Mouse (Mus musculus): ENCODE measurements around the gene Cacna1e. TPM values are rescaled to one million over a fixed set of nuclear protein-coding genes. Genes with fewer than 3 reads are reported as not detected.

Cacna1e gene
- polyA plus RNA-seq, 2 experiments, result 0.02 to 0.03 TPM

DNA sequence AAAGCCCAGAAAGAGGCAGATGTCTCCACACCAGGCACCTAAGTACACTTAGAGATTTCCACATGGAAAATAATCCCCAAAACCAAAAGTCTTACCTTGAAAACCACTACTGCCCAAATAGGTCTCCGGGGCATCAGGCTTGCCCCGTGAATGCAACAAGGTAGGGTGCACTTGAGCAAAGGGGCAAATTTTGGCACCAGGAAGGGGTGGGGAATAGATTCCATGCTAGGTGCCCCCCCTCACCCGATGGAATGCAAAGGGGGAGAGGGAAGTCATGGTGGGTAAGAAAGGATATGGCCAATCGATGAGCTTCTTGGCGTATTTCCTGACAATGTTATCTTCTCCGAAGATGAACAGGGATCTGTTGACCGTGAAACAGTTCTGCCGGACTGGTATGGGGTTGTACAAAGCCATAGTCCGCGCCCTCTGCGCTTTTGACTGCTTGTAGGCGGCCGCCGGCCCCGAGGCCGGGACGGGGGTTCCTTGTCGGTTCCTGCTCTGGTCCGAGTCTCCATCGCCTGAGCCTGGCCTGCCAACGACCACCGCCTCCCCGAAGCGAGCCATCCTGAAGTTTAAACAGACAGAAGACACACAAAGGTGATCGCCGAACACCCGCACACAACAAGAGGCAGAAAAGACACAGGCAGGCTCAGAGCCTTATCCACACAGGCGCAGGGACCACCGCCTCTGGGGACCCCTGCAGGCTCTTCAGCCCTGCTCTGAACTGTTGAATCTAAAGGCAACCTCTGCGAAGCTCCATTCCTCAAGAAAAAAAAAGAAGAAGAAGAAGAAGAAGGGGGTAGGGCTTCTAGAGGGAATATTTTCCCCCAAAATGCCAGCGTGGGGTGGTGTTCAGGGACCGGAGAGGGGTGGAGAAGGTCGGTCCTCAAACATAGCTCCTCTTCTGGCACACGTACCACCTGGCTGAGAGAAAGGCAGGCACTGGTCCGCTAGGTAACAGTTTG is 158.7 kb downstream of the Cacna1e start:
- no peak for ATAC-seq (ENCODE audit: insufficient read depth)
- WGBS (ENCODE audit: insufficient replicate concordance), result 28% methylated on average over 35 of the region's 35 CpGs

DNA sequence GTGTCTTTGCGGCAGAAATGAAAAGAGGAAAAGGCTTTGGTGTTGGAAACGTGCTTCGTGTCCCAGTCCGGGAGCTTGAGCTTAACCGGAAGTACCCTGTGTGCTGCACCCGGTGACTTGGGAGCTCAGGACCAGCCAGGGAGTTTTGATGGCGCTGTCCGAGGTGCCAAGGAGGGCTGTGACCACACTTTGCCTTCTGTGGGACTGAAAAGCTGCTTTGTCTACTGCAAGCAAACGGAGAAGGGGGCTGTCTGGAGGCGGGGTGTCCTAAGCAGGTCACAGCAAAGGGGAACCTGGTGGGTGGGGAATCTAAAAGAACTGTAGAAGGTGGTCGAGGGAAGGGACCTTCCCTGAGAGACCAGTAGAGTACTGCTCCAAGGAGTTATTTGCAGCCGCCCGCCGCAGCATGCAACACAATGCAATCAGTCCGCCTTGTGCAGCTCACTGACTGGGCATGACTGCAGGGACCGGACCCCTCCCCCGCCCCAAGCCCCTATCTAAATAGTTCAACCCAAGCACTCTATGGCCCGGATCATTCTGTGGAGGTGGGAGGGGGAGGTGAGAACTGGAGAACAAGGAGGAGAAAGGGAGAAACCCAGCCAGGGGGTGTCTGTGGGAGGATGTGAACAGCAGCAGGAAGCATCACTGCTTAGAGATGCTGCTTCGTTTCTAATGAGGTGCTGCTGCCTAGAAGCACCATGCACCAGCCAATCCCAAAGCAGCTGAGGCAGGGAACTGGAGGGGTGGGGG is 160.6 kb downstream of the Cacna1e start:
- no peak for DNase-seq (ENCODE audit: low read depth in 3 of 3, low spot score in 3 of 3)

More for the DNA sequence above, 158.7 kb downstream of the Cacna1e start:
- Histone ChIP-seq H3K36me3 (replicated peaks; ENCODE audit: control insufficient read depth, insufficient read depth, low read depth) (no peaks in the 10 kb centered on the region), H3K27ac (no peak overlapping the region), H3K4me1 (replicated peaks; ENCODE audit: control insufficient read depth in 2 of 2, insufficient read depth in 2 of 2, low read length in 1 of 2) (no peaks in the 10 kb centered on the region), H3K9ac (replicated peaks) (no peak overlapping the region), H3K4me3 (ENCODE audit: insufficient read depth in 1 of 2, low read depth in 2 of 2, low read length in 2 of 2) (no peak overlapping the region), H3K4me2 (ENCODE audit: low read depth) (peak overlapping the region; percentile 20), H3K27me3 (ENCODE audit: control insufficient read depth, insufficient read depth, low read length) (peaks cover 48% of the 10 kb centered on the region), H3K9me3 (ENCODE audit: control insufficient read depth, low read length) (no peaks in the 10 kb centered on the region)
- TF ChIP-seq EP300 (IDR thresholded peaks at IDR 0.05; ENCODE audit: low read depth) (no peak), CTCF (IDR thresholded peaks at IDR 0.05; ENCODE audit: low read depth) (no peak)
- DNase-seq (ENCODE audit: low read depth in 3 of 3, low spot score in 3 of 3), result no peak

DNA sequence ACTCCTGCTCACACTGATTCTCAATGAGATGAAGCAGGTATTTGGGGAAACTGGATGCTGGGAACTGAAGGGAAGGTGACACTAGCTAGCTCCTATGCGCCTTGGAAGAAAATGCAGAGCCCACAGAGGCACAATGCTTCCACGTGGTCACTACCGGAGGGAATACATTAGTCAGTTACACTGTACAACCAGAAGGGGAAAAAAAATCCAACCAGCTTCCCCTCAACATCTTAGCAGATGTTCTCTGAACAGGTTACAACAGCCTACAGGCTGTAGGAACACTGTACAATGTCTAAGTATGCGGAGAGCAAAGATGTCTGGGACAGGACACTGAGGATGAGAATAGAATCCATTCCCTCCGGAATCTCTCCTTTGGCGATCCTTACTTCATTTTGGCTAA is 161.2 kb downstream of the Cacna1e start:
- Histone ChIP-seq H3K27ac (no peak overlapping the region), H3K9ac (replicated peaks) (no peak overlapping the region), H3K4me3 (ENCODE audit: insufficient read depth in 1 of 2, low read depth in 2 of 2, low read length in 2 of 2) (no peak overlapping the region), H3K36me3 (replicated peaks; ENCODE audit: control insufficient read depth, insufficient read depth, low read depth) (no peaks in the 10 kb centered on the region), H3K4me1 (replicated peaks; ENCODE audit: control insufficient read depth in 2 of 2, insufficient read depth in 2 of 2, low read length in 1 of 2) (no peaks in the 10 kb centered on the region), H3K27me3 (ENCODE audit: control insufficient read depth, insufficient read depth, low read length) (peaks cover 48% of the 10 kb centered on the region), H3K4me2 (ENCODE audit: low read depth) (no peak overlapping the region), H3K9me3 (ENCODE audit: control insufficient read depth, low read length) (no peaks in the 10 kb centered on the region)
- ATAC-seq (ENCODE audit: insufficient read depth) (no peak), DNase-seq (ENCODE audit: low read depth in 3 of 3, low spot score in 3 of 3) (no peak)
- 28% methylated on average over 6 of the region's 6 CpGs for WGBS (ENCODE audit: insufficient replicate concordance)
- no peak for TF ChIP-seq CTCF (IDR thresholded peaks at IDR 0.05; ENCODE audit: low read depth)
- TF ChIP-seq EP300 (IDR thresholded peaks at IDR 0.05; ENCODE audit: low read depth), result no peak

More for the DNA sequence above, 160.6 kb downstream of the Cacna1e start:
- Histone ChIP-seq H3K9ac (replicated peaks) (no peak overlapping the region), H3K36me3 (replicated peaks; ENCODE audit: control insufficient read depth, insufficient read depth, low read depth) (no peaks in the 10 kb centered on the region), H3K4me1 (replicated peaks; ENCODE audit: control insufficient read depth in 2 of 2, insufficient read depth in 2 of 2, low read length in 1 of 2) (no peaks in the 10 kb centered on the region), H3K27me3 (ENCODE audit: control insufficient read depth, insufficient read depth, low read length) (peaks cover 48% of the 10 kb centered on the region), H3K27ac (no peak overlapping the region), H3K4me2 (ENCODE audit: low read depth) (no peak overlapping the region), H3K9me3 (ENCODE audit: control insufficient read depth, low read length) (no peaks in the 10 kb centered on the region), H3K4me3 (ENCODE audit: insufficient read depth in 1 of 2, low read depth in 2 of 2, low read length in 2 of 2) (no peak overlapping the region)
- 9% methylated on average over 19 of the region's 19 CpGs for WGBS (ENCODE audit: insufficient replicate concordance)
- TF ChIP-seq CTCF (IDR thresholded peaks at IDR 0.05; ENCODE audit: low read depth) (no peak), EP300 (IDR thresholded peaks at IDR 0.05; ENCODE audit: low read depth) (no peak)
- ATAC-seq (ENCODE audit: insufficient read depth), result no peak

DNA sequence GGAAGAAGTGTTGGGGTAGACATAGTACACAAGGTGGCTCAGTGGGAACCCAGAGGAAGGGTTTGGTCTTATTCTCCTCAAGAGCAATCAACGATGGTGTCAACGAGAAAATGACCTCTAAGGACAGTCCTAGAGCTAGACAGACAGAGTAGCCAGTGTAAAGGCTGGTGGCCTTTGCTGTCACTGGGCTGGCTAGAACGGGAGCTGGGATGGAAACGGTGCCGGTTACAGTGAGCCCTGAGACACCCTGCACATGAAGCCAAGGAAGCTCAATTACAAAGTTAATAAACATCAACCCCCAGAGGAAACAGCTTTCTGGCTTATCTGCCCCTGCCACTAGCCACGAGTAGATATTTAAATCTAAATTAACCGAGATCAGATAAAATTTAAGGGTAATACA is 168.7 kb downstream of the Cacna1e start:
- H3K9ac ChIP-seq (replicated peaks), result no peak overlapping the region
- WGBS (ENCODE audit: insufficient replicate concordance), result 49% methylated on average over 7 of the region's 7 CpGs
- no peaks in the 10 kb centered on the region for H3K9me3 ChIP-seq (ENCODE audit: control insufficient read depth, low read length)

More for the DNA sequence above, 168.7 kb downstream of the Cacna1e start:
- no peak for ATAC-seq (ENCODE audit: insufficient read depth)
- Histone ChIP-seq H3K4me3 (ENCODE audit: insufficient read depth in 1 of 2, low read depth in 2 of 2, low read length in 2 of 2) (no peak overlapping the region), H3K4me1 (replicated peaks; ENCODE audit: control insufficient read depth in 2 of 2, insufficient read depth in 2 of 2, low read length in 1 of 2) (peaks cover 0 to 4% of the 10 kb centered on the region in 2 experiments; a peak in 2 of 4 replicates), H3K4me2 (ENCODE audit: low read depth) (no peak overlapping the region), H3K27ac (no peak overlapping the region), H3K27me3 (ENCODE audit: control insufficient read depth, insufficient read depth, low read length) (no peaks in the 10 kb centered on the region), H3K36me3 (replicated peaks; ENCODE audit: control insufficient read depth, insufficient read depth, low read depth) (no peaks in the 10 kb centered on the region)
- no peak for TF ChIP-seq EP300 (IDR thresholded peaks at IDR 0.05; ENCODE audit: low read depth)
- TF ChIP-seq CTCF (IDR thresholded peaks at IDR 0.05; ENCODE audit: low read depth), result no peak
- no peak for DNase-seq (ENCODE audit: low read depth in 3 of 3, low spot score in 3 of 3)

Measured in liver, embryonic 14.5 days (tissue).